Mouse (Mus musculus): ENCODE measurements around the gene Ccn6. TPM values are rescaled to one million over a fixed set of nuclear protein-coding genes. Genes with fewer than 3 reads are reported as not detected.

The Ccn6 gene
- polyA plus RNA-seq, 1 experiment from 2014 or later, result 0.20 TPM

- H3K4me1 ChIP-seq, result peaks cover 14% of the 10 kb centered on the region
- no peaks in the 10 kb centered on the region for H3K9me3 ChIP-seq
- 0 out of 2 replicates have a peak, but pooled peaks cover 5% of the 10 kb centered on the region for H3K27me3 ChIP-seq (ENCODE audit: insufficient read depth, poor library complexity, severe bottlenecking)
- WGBS, result 20% methylated on average over 26 of the region's 26 CpGs
- peak overlapping the region; percentile 60 for H3K4me3 ChIP-seq
- H3K27ac ChIP-seq, result peak overlapping the region; percentile 71
- H3K36me3 ChIP-seq, result no peaks in the 10 kb centered on the region
- peak; percentile 92 for DNase-seq (ENCODE audit: low spot score)
Measured at GRCm38 (mm10) chr10:39171603-39172539, 8.3 kb upstream of the Ccn6 start.

GRCm38 (mm10) chr10:39171134-39171533 is 7.5 kb upstream of the Ccn6 start:
- Histone ChIP-seq H3K27me3 (ENCODE audit: insufficient read depth, poor library complexity, severe bottlenecking) (0 out of 2 replicates have a peak, but pooled peaks cover 5% of the 10 kb centered on the region), H3K27ac (peak overlapping the region; percentile 71), H3K9me3 (no peaks in the 10 kb centered on the region), H3K36me3 (no peaks in the 10 kb centered on the region), H3K4me3 (peak overlapping the region; percentile 60), H3K4me1 (peaks cover 14% of the 10 kb centered on the region)
- DNase-seq (ENCODE audit: low spot score), result peak; percentile 94
- WGBS, result under 1% methylated on average over 19 of the region's 19 CpGs

GRCm38 (mm10) chr10:39170706-39171105 is 7.1 kb upstream of the Ccn6 start:
- H3K9me3 ChIP-seq, result no peaks in the 10 kb centered on the region
- H3K4me3 ChIP-seq, result peak overlapping the region; percentile 60
- WGBS, result 16% methylated on average over 6 of the region's 6 CpGs
- 0 out of 2 replicates have a peak, but pooled peaks cover 5% of the 10 kb centered on the region for H3K27me3 ChIP-seq (ENCODE audit: insufficient read depth, poor library complexity, severe bottlenecking)
- no peak overlapping the region for H3K27ac ChIP-seq
- H3K4me1 ChIP-seq, result peaks cover 16% of the 10 kb centered on the region
- no peaks in the 10 kb centered on the region for H3K36me3 ChIP-seq
- DNase-seq (ENCODE audit: low spot score), result no peak

- 15% methylated on average over 8 of the region's 8 CpGs for WGBS
- no peaks in the 10 kb centered on the region for H3K36me3 ChIP-seq
- no peaks in the 10 kb centered on the region for H3K9me3 ChIP-seq
- peaks cover 20% of the 10 kb centered on the region for H3K4me1 ChIP-seq
- 0 out of 2 replicates have a peak, but pooled peaks cover 5% of the 10 kb centered on the region for H3K27me3 ChIP-seq (ENCODE audit: insufficient read depth, poor library complexity, severe bottlenecking)
- DNase-seq (ENCODE audit: low spot score), result no peak
- H3K27ac ChIP-seq, result no peak overlapping the region
- H3K4me3 ChIP-seq, result no peak overlapping the region
Measured at GRCm38 (mm10) chr10:39170181-39170580, 6.6 kb upstream of the Ccn6 start.

GRCm38 (mm10) chr10:39169642-39170041 is 6.0 kb upstream of the Ccn6 start:
- H3K9me3 ChIP-seq, result no peaks in the 10 kb centered on the region
- no peak overlapping the region for H3K27ac ChIP-seq
- peaks cover 16% of the 10 kb centered on the region for H3K4me1 ChIP-seq
- DNase-seq (ENCODE audit: low spot score), result no peak
- H3K27me3 ChIP-seq (ENCODE audit: insufficient read depth, poor library complexity, severe bottlenecking), result 0 out of 2 replicates have a peak, but pooled peaks cover 5% of the 10 kb centered on the region
- H3K36me3 ChIP-seq, result no peaks in the 10 kb centered on the region
- 56% methylated on average over 9 of the region's 9 CpGs for WGBS
- H3K4me3 ChIP-seq, result no peak overlapping the region

- H3K4me1 ChIP-seq, result peaks cover 10% of the 10 kb centered on the region
- 0 out of 2 replicates have a peak, but pooled peaks cover 5% of the 10 kb centered on the region for H3K27me3 ChIP-seq (ENCODE audit: insufficient read depth, poor library complexity, severe bottlenecking)
- no peaks in the 10 kb centered on the region for H3K9me3 ChIP-seq
- 74% methylated on average over 11 of the region's 11 CpGs for WGBS
- no peaks in the 10 kb centered on the region for H3K36me3 ChIP-seq
- H3K27ac ChIP-seq, result no peak overlapping the region
- DNase-seq (ENCODE audit: low spot score), result no peak
- H3K4me3 ChIP-seq, result no peak overlapping the region
Measured at GRCm38 (mm10) chr10:39167611-39168010, 4.0 kb upstream of the Ccn6 start.

- 20% methylated on average over 11 of the region's 11 CpGs for WGBS
- Histone ChIP-seq H3K27me3 (ENCODE audit: insufficient read depth, poor library complexity, severe bottlenecking) (0 out of 2 replicates have a peak, but pooled peaks cover 5% of the 10 kb centered on the region), H3K9me3 (no peaks in the 10 kb centered on the region), H3K36me3 (no peaks in the 10 kb centered on the region), H3K27ac (peak overlapping the region; percentile 83), H3K4me1 (peaks cover 8% of the 10 kb centered on the region), H3K4me3 (peak overlapping the region; percentile 53)
- DNase-seq (ENCODE audit: low spot score), result no peak
Measured at GRCm38 (mm10) chr10:39165632-39166115, 2.1 kb upstream of the Ccn6 start.

- Histone ChIP-seq H3K4me3 (no peak overlapping the region), H3K4me1 (peaks cover 6% of the 10 kb centered on the region; the same call in 1 of the 2 replicates), H3K9me3 (no peaks in the 10 kb centered on the region), H3K27me3 (ENCODE audit: insufficient read depth, poor library complexity, severe bottlenecking) (0 out of 2 replicates have a peak, but pooled peaks cover 5% of the 10 kb centered on the region), H3K27ac (no peak overlapping the region), H3K36me3 (no peaks in the 10 kb centered on the region)
- DNase-seq (ENCODE audit: low spot score), result no peak
- 62% methylated on average over 18 of the region's 18 CpGs for WGBS
Measured at GRCm38 (mm10) chr10:39162666-39163484, 719 bp downstream of the Ccn6 start.

GRCm38 (mm10) chr10:39161406-39161805 is 2.2 kb downstream of the Ccn6 start:
- Histone ChIP-seq H3K4me3 (no peak overlapping the region), H3K36me3 (no peaks in the 10 kb centered on the region), H3K4me1 (peaks cover 6% of the 10 kb centered on the region; the same call in 1 of the 2 replicates), H3K27me3 (ENCODE audit: insufficient read depth, poor library complexity, severe bottlenecking) (no peaks in the 10 kb centered on the region), H3K9me3 (no peaks in the 10 kb centered on the region), H3K27ac (no peak overlapping the region)
- no peak for DNase-seq (ENCODE audit: low spot score)
- WGBS, result 86% methylated on average over 1 of the region's 1 CpGs

GRCm38 (mm10) chr10:39158306-39158705 is 5.3 kb downstream of the Ccn6 start:
- Histone ChIP-seq H3K27ac (no peak overlapping the region), H3K27me3 (ENCODE audit: insufficient read depth, poor library complexity, severe bottlenecking) (no peaks in the 10 kb centered on the region), H3K4me1 (no peaks in the 10 kb centered on the region), H3K9me3 (no peaks in the 10 kb centered on the region), H3K4me3 (no peak overlapping the region), H3K36me3 (no peaks in the 10 kb centered on the region)
- no peak for DNase-seq (ENCODE audit: low spot score)
- 52% methylated on average over 12 of the region's 12 CpGs for WGBS

GRCm38 (mm10) chr10:39157321-39157720 is 6.3 kb downstream of the Ccn6 start:
- Histone ChIP-seq H3K27me3 (ENCODE audit: insufficient read depth, poor library complexity, severe bottlenecking) (no peaks in the 10 kb centered on the region), H3K27ac (no peak overlapping the region), H3K4me1 (no peaks in the 10 kb centered on the region), H3K36me3 (no peaks in the 10 kb centered on the region), H3K4me3 (no peak overlapping the region), H3K9me3 (no peaks in the 10 kb centered on the region)
- WGBS, result 96% methylated on average over 1 of the region's 1 CpGs
- DNase-seq (ENCODE audit: low spot score), result no peak

GRCm38 (mm10) chr10:39156719-39157118 is 6.9 kb downstream of the Ccn6 start:
- Histone ChIP-seq H3K4me1 (no peaks in the 10 kb centered on the region), H3K9me3 (no peaks in the 10 kb centered on the region), H3K36me3 (no peaks in the 10 kb centered on the region), H3K4me3 (no peak overlapping the region), H3K27me3 (ENCODE audit: insufficient read depth, poor library complexity, severe bottlenecking) (no peaks in the 10 kb centered on the region), H3K27ac (no peak overlapping the region)
- WGBS, result 84% methylated on average over 5 of the region's 5 CpGs
- DNase-seq (ENCODE audit: low spot score), result no peak

Measured in heart, embryonic 10.5 days (tissue).